Mouse (Mus musculus) heart, postnatal 4 days (tissue): ENCODE measurements around the gene Usp36. TPM values are rescaled to one million over a fixed set of nuclear protein-coding genes. Genes with fewer than 3 reads are reported as not detected.
"Not testable (repeated sequence)": the region's sequence is repeated elsewhere in the genome, so short reads cannot be mapped to it uniquely, and the experiment has no call there.

Experiments used
- DNase-seq: peaks from one replicate; pipeline ENCODE4 v3.0.0; 2021
- total RNA-seq, 2 experiments: library from RNA; stranded (reverse); gene quantifications; 2 replicates each; pipeline ENCODE4 v1.2.3; 2021

Gene Usp36
- total RNA-seq: 10 to 100 TPM; 15.5 to 18.7 TPM

GRCm38 (mm10) chr11:118289999-118290889 lies at the start of gene Usp36:
Gene Usp36, minus strand, starts transcription at chr11:118290244.
- DNase-seq: peak; percentile 100

GRCm38 (mm10) chr11:118337491-118338168 lies 47.6 kb upstream of the Usp36 start:
- no peak for DNase-seq

- DNase-seq: no peak
These were observed 43.4 kb upstream of the Usp36 start for GRCm38 (mm10) chr11:118333431-118333830.

- DNase-seq: no peak
These were observed 42.3 kb upstream of the Usp36 start for GRCm38 (mm10) chr11:118332376-118332775.

- DNase-seq: no peak
These were observed 40.7 kb upstream of the Usp36 start for GRCm38 (mm10) chr11:118330777-118331176.

GRCm38 (mm10) chr11:118330361-118330760 lies 40.3 kb upstream of the Usp36 start:
- DNase-seq: no peak

- DNase-seq: no peak
These were observed 38.9 kb upstream of the Usp36 start for GRCm38 (mm10) chr11:118328947-118329346.

- DNase-seq: no peak
These were observed 38.5 kb upstream of the Usp36 start for GRCm38 (mm10) chr11:118328511-118328910.

- DNase-seq: peak; percentile 73
These were observed 37.2 kb upstream of the Usp36 start for GRCm38 (mm10) chr11:118326991-118327971.

- DNase-seq: no peak
These were observed 36.4 kb upstream of the Usp36 start for GRCm38 (mm10) chr11:118326491-118326890.

GRCm38 (mm10) chr11:118324541-118324940 lies 34.5 kb upstream of the Usp36 start:
- peak; percentile 61 for DNase-seq

GRCm38 (mm10) chr11:118323974-118324373 lies 33.9 kb upstream of the Usp36 start:
- no peak for DNase-seq

GRCm38 (mm10) chr11:118322647-118323046 lies 32.6 kb upstream of the Usp36 start:
- no peak for DNase-seq

- DNase-seq: no peak
These were observed 31.9 kb upstream of the Usp36 start for GRCm38 (mm10) chr11:118321971-118322370.

GRCm38 (mm10) chr11:118321500-118321899 lies 31.5 kb upstream of the Usp36 start:
- no peak for DNase-seq

- peak; percentile 67 for DNase-seq
These were observed 28.6 kb upstream of the Usp36 start for GRCm38 (mm10) chr11:118318678-118319077.

GRCm38 (mm10) chr11:118317129-118317528 lies 27.1 kb upstream of the Usp36 start:
- peak; percentile 68 for DNase-seq

- no peak for DNase-seq
These were observed 26.3 kb upstream of the Usp36 start for GRCm38 (mm10) chr11:118316231-118316806.

GRCm38 (mm10) chr11:118312132-118312723 lies 22.2 kb upstream of the Usp36 start:
- DNase-seq: no peak

- DNase-seq: not testable (repeated sequence)
These were observed 17.9 kb upstream of the Usp36 start for GRCm38 (mm10) chr11:118307962-118308361.

- not testable (repeated sequence) for DNase-seq
These were observed 13.9 kb upstream of the Usp36 start for GRCm38 (mm10) chr11:118303959-118304358.

- no peak for DNase-seq
These were observed 8.8 kb upstream of the Usp36 start for GRCm38 (mm10) chr11:118298810-118299209.
